Mouse (Mus musculus) forebrain, embryonic 14.5 days (tissue): ENCODE measurements around the gene Dnah11. TPM values are rescaled to one million over a fixed set of nuclear protein-coding genes. Genes with fewer than 3 reads are reported as not detected.

ENCODE experiments used
- ATAC-seq: fragments of 200-750 bp; cut with Nextera tagmentation; 2 replicates; pipeline ENCODE4 v1.8.0; 2017; ENCODE audit warnings: mild to moderate bottlenecking, moderate library complexity
- DNase-seq: peaks from one replicate; pipeline ENCODE4 v3.0.0-alpha.2; 2015; ENCODE audit warnings: low spot score
- H3K27ac ChIP-seq: fragments of 300-500 bp; sonication (generic); 2 replicates; pipeline ENCODE4 v1.5.1; 2014; ENCODE audit warnings: low read depth, mild to moderate bottlenecking, control low read depth, low read length, moderate library complexity
- H3K27me3 ChIP-seq: fragments of 300-500 bp; sonication (generic); replicated peaks from 2 replicates; pipeline ENCODE4 v1.6.1; 2014; ENCODE audit warnings: low read length, control low read depth, mixed read lengths; ENCODE audit not compliant: control insufficient read depth, insufficient read depth
- H3K36me3 ChIP-seq: fragments of 300-500 bp; sonication (generic); 2 replicates; pipeline ENCODE4 v1.6.1; 2014; ENCODE audit warnings: low read length, control low read depth; ENCODE audit not compliant: control insufficient read depth, insufficient read depth
- H3K4me1 ChIP-seq: fragments of 300-500 bp; sonication (generic); 2 replicates; pipeline ENCODE4 v1.6.1; 2014; ENCODE audit warnings: antibody characterized with exemption, low read length, control low read depth; ENCODE audit not compliant: control insufficient read depth, insufficient read depth
- H3K4me2 ChIP-seq: fragments of 300-500 bp; sonication (generic); 2 replicates; pipeline ENCODE4 v1.6.1; 2014; ENCODE audit warnings: mild to moderate bottlenecking, control low read depth, low read length
- H3K4me3 ChIP-seq: fragments of 300-500 bp; sonication (generic); 2 replicates; pipeline ENCODE4 v1.5.1; 2014; ENCODE audit warnings: low read depth, low read length, control low read depth
- H3K9ac ChIP-seq: fragments of 300-500 bp; sonication (generic); 2 replicates; pipeline ENCODE4 v1.6.1; 2014; ENCODE audit warnings: mild to moderate bottlenecking, low read length, control low read depth, moderate library complexity
- H3K9me3 ChIP-seq: fragments of 300-500 bp; sonication (generic); replicated peaks from 2 replicates; pipeline ENCODE4 v1.6.1; 2016; ENCODE audit warnings: low read length, control low read depth, mixed read lengths; ENCODE audit not compliant: control insufficient read depth
- WGBS: fragments of 180-500 bp; shearing (Covaris S2); extraction: QIAGEN DNeasy Blood & Tissue Kit; methylation state at CpG from one replicate; pipeline ENCODE4 v1.1.7; 2014; 5-methylcytosine and 5-hydroxymethylcytosine counted together
- polyA plus RNA-seq: library from polyadenylated mRNA; unstranded; fragments of >200 nt; fragmentation: Nextera tagmentation; extraction: Ambion mirVana; gene quantifications from 2 replicates; pipeline ENCODE4 v1.2.1, GENCODE M21; 2014

Gene Dnah11
- polyA plus RNA-seq, 1 experiment from 2014 or later = 0.11 TPM

- Histone ChIP-seq H3K9me3 (no peaks in the 10 kb centered on the region), H3K4me2 (peak overlapping the region; percentile 32), H3K9ac (no peak overlapping the region; the same call in 1 of the 2 replicates), H3K4me3 (no peak overlapping the region), H3K27ac (peak overlapping the region; percentile 44; the same call in 1 of the 2 replicates), H3K27me3 (peaks cover 24% of the 10 kb centered on the region), H3K4me1 (peaks cover 16% of the 10 kb centered on the region), H3K36me3 (no peaks in the 10 kb centered on the region)
- WGBS = 2% methylated on average over 11 of the region's 11 CpGs
- ATAC-seq (peak; percentile 91), DNase-seq (peak; percentile 92)
Measured at GRCm38 (mm10) chr12:117989018-117989828, 209.6 kb downstream of the Dnah11 start.

GRCm38 (mm10) chr12:117980315-117980714 is 218.5 kb downstream of the Dnah11 start:
- ATAC-seq (no peak), DNase-seq (no peak)
- no peak overlapping the region for H3K27ac ChIP-seq
- H3K27me3 ChIP-seq = no peaks in the 10 kb centered on the region; the same call in 1 of the 2 replicates
- H3K9me3 ChIP-seq = no peaks in the 10 kb centered on the region
- H3K4me2 ChIP-seq = no peak overlapping the region
- H3K9ac ChIP-seq = no peak overlapping the region
- H3K4me1 ChIP-seq = no peaks in the 10 kb centered on the region
- 72% methylated on average over 3 of the region's 3 CpGs for WGBS
- no peak overlapping the region for H3K4me3 ChIP-seq
- H3K36me3 ChIP-seq = no peaks in the 10 kb centered on the region

DNA sequence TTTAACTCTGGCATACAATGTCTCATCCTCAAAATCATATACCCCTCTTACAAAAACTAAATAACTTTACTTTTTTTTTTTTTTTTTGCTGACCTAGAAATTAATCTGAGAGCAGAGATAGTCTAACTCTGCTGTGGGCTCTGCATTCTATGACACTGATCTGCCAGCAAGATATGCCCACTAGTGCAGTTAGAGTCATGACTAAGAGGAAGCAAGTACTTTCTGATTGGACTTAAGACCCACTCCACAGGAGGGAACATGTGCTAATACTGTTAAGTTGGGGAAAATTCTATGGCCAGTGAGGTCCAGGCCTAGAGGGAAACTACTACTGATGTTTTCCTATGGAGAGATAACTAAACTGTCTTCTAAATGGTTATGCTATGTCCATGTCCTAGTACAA is 225.1 kb downstream of the Dnah11 start:
- H3K9me3 ChIP-seq = no peaks in the 10 kb centered on the region
- H3K27ac ChIP-seq = no peak overlapping the region
- no peak for DNase-seq
- no peak overlapping the region for H3K9ac ChIP-seq
- no peaks in the 10 kb centered on the region for H3K36me3 ChIP-seq
- H3K27me3 ChIP-seq = no peaks in the 10 kb centered on the region
- no peaks in the 10 kb centered on the region for H3K4me1 ChIP-seq
- no peak overlapping the region for H3K4me2 ChIP-seq
- ATAC-seq = no peak
- H3K4me3 ChIP-seq = no peak overlapping the region

- H3K9me3 ChIP-seq = no peaks in the 10 kb centered on the region
- no peak overlapping the region for H3K27ac ChIP-seq
- H3K4me1 ChIP-seq = no peaks in the 10 kb centered on the region
- H3K36me3 ChIP-seq = no peaks in the 10 kb centered on the region
- ATAC-seq (no peak), DNase-seq (no peak)
- H3K9ac ChIP-seq = no peak overlapping the region
- H3K27me3 ChIP-seq = no peaks in the 10 kb centered on the region
- no peak overlapping the region for H3K4me2 ChIP-seq
- 80% methylated on average over 2 of the region's 2 CpGs for WGBS
- no peak overlapping the region for H3K4me3 ChIP-seq
Measured at GRCm38 (mm10) chr12:117962698-117963097, 236.1 kb downstream of the Dnah11 start.

- H3K9me3 ChIP-seq = no peaks in the 10 kb centered on the region
- DNase-seq (no peak), ATAC-seq (no peak)
- H3K9ac ChIP-seq = no peak overlapping the region
- no peaks in the 10 kb centered on the region for H3K36me3 ChIP-seq
- H3K27me3 ChIP-seq = no peaks in the 10 kb centered on the region
- H3K4me3 ChIP-seq = no peak overlapping the region
- H3K4me1 ChIP-seq = no peaks in the 10 kb centered on the region
- H3K4me2 ChIP-seq = no peak overlapping the region
- no peak overlapping the region for H3K27ac ChIP-seq
Measured at GRCm38 (mm10) chr12:117959213-117959612, 239.6 kb downstream of the Dnah11 start.

GRCm38 (mm10) chr12:117946823-117947704 is 251.8 kb downstream of the Dnah11 start:
- Histone ChIP-seq H3K4me2 (no peak overlapping the region), H3K9me3 (no peaks in the 10 kb centered on the region), H3K9ac (no peak overlapping the region), H3K36me3 (no peaks in the 10 kb centered on the region), H3K27ac (no peak overlapping the region), H3K4me1 (no peaks in the 10 kb centered on the region), H3K4me3 (no peak overlapping the region), H3K27me3 (no peaks in the 10 kb centered on the region)
- WGBS = 89% methylated on average over 5 of the region's 5 CpGs
- DNase-seq = no peak
- ATAC-seq = no peak

DNA sequence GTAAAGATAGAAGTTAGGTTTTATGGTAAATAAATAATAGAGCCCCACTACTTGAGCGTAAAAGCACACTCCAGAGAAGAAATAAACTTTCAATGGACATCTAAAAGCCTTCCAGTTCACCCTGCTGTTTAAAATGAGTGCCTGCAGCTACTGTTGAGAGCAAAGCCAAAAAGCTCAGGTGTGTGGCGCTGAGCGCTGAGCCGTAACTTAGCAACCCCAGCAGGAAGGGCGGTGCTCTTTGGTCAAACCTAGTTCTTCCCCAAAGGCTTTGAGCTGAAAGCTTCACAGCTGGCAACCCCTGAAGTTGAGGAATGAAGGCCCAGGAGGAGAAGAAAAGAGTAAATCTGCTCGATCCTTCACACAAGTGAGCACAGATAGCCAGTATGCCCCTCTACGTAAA is 256.9 kb downstream of the Dnah11 start:
- peak; percentile 24 for DNase-seq
- no peak overlapping the region for H3K27ac ChIP-seq
- H3K9ac ChIP-seq = no peak overlapping the region
- no peaks in the 10 kb centered on the region for H3K36me3 ChIP-seq
- no peak overlapping the region for H3K4me3 ChIP-seq
- H3K4me2 ChIP-seq = no peak overlapping the region
- no peaks in the 10 kb centered on the region for H3K27me3 ChIP-seq
- H3K9me3 ChIP-seq = no peaks in the 10 kb centered on the region
- 21% methylated on average over 7 of the region's 7 CpGs for WGBS
- H3K4me1 ChIP-seq = no peaks in the 10 kb centered on the region
- no peak for ATAC-seq

GRCm38 (mm10) chr12:117938214-117938613 is 260.6 kb downstream of the Dnah11 start:
- H3K27me3 ChIP-seq = no peaks in the 10 kb centered on the region
- H3K27ac ChIP-seq = no peak overlapping the region
- H3K4me3 ChIP-seq = no peak overlapping the region
- H3K36me3 ChIP-seq = no peaks in the 10 kb centered on the region
- no peak overlapping the region for H3K9ac ChIP-seq
- no peak overlapping the region for H3K4me2 ChIP-seq
- 66% methylated on average over 2 of the region's 2 CpGs for WGBS
- H3K4me1 ChIP-seq = no peaks in the 10 kb centered on the region
- ATAC-seq (no peak), DNase-seq (no peak)
- H3K9me3 ChIP-seq = no peaks in the 10 kb centered on the region

DNA sequence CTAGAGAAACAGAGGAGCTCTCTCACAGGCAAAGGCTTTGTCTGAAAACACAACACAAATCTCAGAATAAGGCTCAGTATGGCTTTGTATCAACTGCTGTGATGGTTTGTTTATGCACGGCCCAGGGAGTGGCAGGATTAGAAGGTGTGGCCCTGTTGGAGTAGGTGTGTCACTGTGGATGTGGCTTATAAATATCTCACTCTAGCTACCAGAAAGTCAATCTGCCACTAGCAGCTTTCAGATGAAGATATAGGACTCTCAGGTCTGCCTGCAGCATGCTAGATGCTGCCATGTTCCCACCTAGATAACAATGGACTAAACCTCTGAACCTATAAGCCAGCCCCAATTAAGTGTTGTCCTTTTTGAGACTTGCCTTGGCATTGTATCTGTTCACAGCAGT is 266.8 kb downstream of the Dnah11 start:
- WGBS = 56% methylated on average over 1 of the region's 1 CpGs
- Histone ChIP-seq H3K27ac (no peak overlapping the region), H3K9ac (no peak overlapping the region), H3K36me3 (no peaks in the 10 kb centered on the region), H3K9me3 (no peaks in the 10 kb centered on the region), H3K4me1 (no peaks in the 10 kb centered on the region), H3K4me3 (no peak overlapping the region), H3K27me3 (no peaks in the 10 kb centered on the region), H3K4me2 (no peak overlapping the region)
- no peak for DNase-seq
- ATAC-seq = no peak
